Mouse (Mus musculus) MEL (cell line): Measurements from ENCODE around the gene Rell1. TPM values are rescaled to one million over a fixed set of nuclear protein-coding genes. Genes with fewer than 3 reads are reported as not detected.
A peak's percentile ranks its signal among the peaks of the same experiment; 100 is the strongest.

Experiments used
- DNase-seq: peaks from one replicate; pipeline ENCODE4 v3.0.0; 2011; ENCODE audit warnings: low read depth, low spot score
- H3K27ac ChIP-seq: 2 replicates; pipeline ENCODE4 v1.5.1; 2012; ENCODE audit warnings: low read depth, mild to moderate bottlenecking, control low read depth, low read length, moderate library complexity; ENCODE audit not compliant: control insufficient read depth
- H3K27me3 ChIP-seq, 2 experiments: fragments of 150-350 bp in 1 of 2; sonication (generic) in 1 of 2; 2 replicates each; pipeline ENCODE4 v1.6.1; 2012; ENCODE audit warnings: low read length in 2 of 2, mild to moderate bottlenecking in 2 of 2, improper control_type of control experiment in 1 of 2, moderate library complexity in 1 of 2; ENCODE audit not compliant: insufficient read depth in 2 of 2, control insufficient read depth in 1 of 2
- H3K36me3 ChIP-seq, 2 experiments: 2 replicates each; pipeline ENCODE4 v1.6.1; 2012 to 2014; ENCODE audit warnings: low read length in 2 of 2, improper control_type of control experiment in 1 of 2, inconsistent platforms in 1 of 2, mild to moderate bottlenecking in 1 of 2; ENCODE audit not compliant: insufficient read depth in 2 of 2, control insufficient read depth in 1 of 2
- H3K4me1 ChIP-seq, 2 experiments: fragments of 150-350 bp in 1 of 2; sonication (generic) in 1 of 2; 2 replicates each; pipeline ENCODE4 v1.6.1; 2012; ENCODE audit warnings: low read length in 2 of 2, improper control_type of control experiment in 1 of 2, mild to moderate bottlenecking in 1 of 2; ENCODE audit not compliant: insufficient read depth in 2 of 2, control insufficient read depth in 1 of 2
- H3K4me3 ChIP-seq, 2 experiments: fragments of 150-350 bp in 1 of 2; sonication (generic) in 1 of 2; 2 replicates each; pipeline ENCODE4 v1.5.1; 2012; ENCODE audit warnings: low read depth in 2 of 2, low read length in 2 of 2, mild to moderate bottlenecking in 2 of 2, moderate library complexity in 2 of 2, control low read depth in 1 of 2, improper control_type of control experiment in 1 of 2; ENCODE audit not compliant: control insufficient read depth in 1 of 2, insufficient read depth in 1 of 2
- H3K79me2 ChIP-seq: 2 replicates; pipeline ENCODE4 v1.6.1; 2012; ENCODE audit warnings: mild to moderate bottlenecking, low read length, moderate library complexity; ENCODE audit not compliant: control insufficient read depth, poor library complexity, insufficient read depth
- H3K9ac ChIP-seq: 2 replicates; pipeline ENCODE4 v1.6.1; 2012; ENCODE audit warnings: low read depth, mild to moderate bottlenecking, control low read depth, low read length, moderate library complexity; ENCODE audit not compliant: control insufficient read depth, poor library complexity, severe bottlenecking
- H3K9me3 ChIP-seq: fragments of 150-350 bp; sonication (generic); replicated peaks from 2 replicates; pipeline ENCODE4 v1.6.1; 2012; ENCODE audit warnings: mild to moderate bottlenecking, low read length, improper control_type of control experiment, moderate library complexity; ENCODE audit not compliant: insufficient read depth
- CTCF ChIP-seq, 3 experiments: IDR thresholded peaks in 2 of 3; conservative IDR thresholded peaks in 1 of 3; 2 replicates each; pipeline ENCODE4 v1.5.1; 2011 to 2012; ENCODE audit warnings: low read length in 3 of 3, low read depth in 2 of 3, mild to moderate bottlenecking in 2 of 3, improper control_type of control experiment in 1 of 3, inconsistent platforms in 1 of 3, mixed read lengths in 1 of 3, moderate library complexity in 1 of 3; ENCODE audit not compliant: control insufficient read depth in 1 of 3, insufficient read depth in 1 of 3, poor library complexity in 1 of 3, severe bottlenecking in 1 of 3
- EP300 ChIP-seq, 2 experiments: IDR thresholded peaks; 2 replicates each; pipeline ENCODE4 v1.6.1; 2011; ENCODE audit warnings: improper control_type of control experiment in 2 of 2, low read length in 2 of 2, low read depth in 1 of 2, mild to moderate bottlenecking in 1 of 2
- GABPA ChIP-seq: IDR thresholded peaks from 2 replicates; pipeline ENCODE4 v1.6.1; 2012; ENCODE audit warnings: low read depth, mild to moderate bottlenecking, inconsistent platforms, low read length, improper control_type of control experiment, moderate library complexity
- KAT2A ChIP-seq: conservative IDR thresholded peaks from 2 replicates; pipeline ENCODE4 v1.6.1; 2012; ENCODE audit warnings: low read depth, low read length, improper control_type of control experiment, inconsistent platforms
- MAZ ChIP-seq: IDR thresholded peaks from 2 replicates; pipeline ENCODE4 v1.6.1; 2012; ENCODE audit warnings: low read depth, mild to moderate bottlenecking, inconsistent platforms, low read length, improper control_type of control experiment
- MEF2A ChIP-seq: IDR thresholded peaks from 2 replicates; pipeline ENCODE4 v1.6.1; 2014; ENCODE audit warnings: low read depth, mild to moderate bottlenecking, inconsistent platforms, low read length, improper control_type of control experiment; ENCODE audit not compliant: poor library complexity, insufficient replicate concordance, severe bottlenecking; ENCODE audit errors: extremely low read depth
- MXI1 ChIP-seq: IDR thresholded peaks from 2 replicates; pipeline ENCODE4 v1.6.1; 2011; ENCODE audit warnings: mild to moderate bottlenecking, low read depth, low read length, improper control_type of control experiment
- MYB ChIP-seq: IDR thresholded peaks from 2 replicates; pipeline ENCODE4 v1.6.1; 2011; ENCODE audit warnings: mild to moderate bottlenecking, low read depth, low read length, improper control_type of control experiment
- POLR2A ChIP-seq, 2 experiments: IDR thresholded peaks; 2 replicates each; pipeline ENCODE4 v1.6.1; 2011 to 2012; ENCODE audit warnings: low read length in 2 of 2, mild to moderate bottlenecking in 2 of 2, control low read depth in 1 of 2, improper control_type of control experiment in 1 of 2, low read depth in 1 of 2, moderate library complexity in 1 of 2; ENCODE audit not compliant: control insufficient read depth in 1 of 2, insufficient read depth in 1 of 2, poor library complexity in 1 of 2
- POLR2AphosphoS5 ChIP-seq: IDR thresholded peaks from 2 replicates; pipeline ENCODE4 v1.6.1; 2012; ENCODE audit warnings: low read depth, borderline replicate concordance, mild to moderate bottlenecking, inconsistent platforms, low read length, moderate library complexity, mixed read lengths
- SMC3 ChIP-seq: IDR thresholded peaks from 2 replicates; pipeline ENCODE4 v1.6.1; 2011; ENCODE audit warnings: low read depth, low read length, improper control_type of control experiment
- TBP ChIP-seq: IDR thresholded peaks from 2 replicates; pipeline ENCODE4 v1.8.0; 2011; ENCODE audit warnings: low read depth, low read length, improper control_type of control experiment
- USF2 ChIP-seq, 2 experiments: IDR thresholded peaks; 2 replicates each; pipeline ENCODE4 v1.6.1; 2011 to 2012; ENCODE audit warnings: improper control_type of control experiment in 2 of 2, low read length in 2 of 2, borderline replicate concordance in 1 of 2, inconsistent platforms in 1 of 2, low read depth in 1 of 2, mild to moderate bottlenecking in 1 of 2; ENCODE audit not compliant: insufficient read depth in 1 of 2
- ZMIZ1 ChIP-seq: IDR thresholded peaks from 2 replicates; pipeline ENCODE4 v1.6.1; 2012; ENCODE audit warnings: low read depth, mild to moderate bottlenecking, inconsistent platforms, low read length, improper control_type of control experiment, moderate library complexity
- polyA plus RNA-seq, 2 experiments: library from polyadenylated mRNA; stranded (reverse) in 1 of 2; unstranded in 1 of 2; fragments of >175 nt in 1 of 2; fragments of >200 nt in 1 of 2; gene quantifications; 2 replicates each; pipeline versions ENCODE4 v1.2.1 to v1.2.4; 2012; ENCODE audit warnings: low replicate concordance in 2 of 2, low read depth in 1 of 2; ENCODE audit not compliant: insufficient read length in 2 of 2, insufficient read depth in 1 of 2, missing spikeins in 1 of 2
- total RNA-seq: library from RNA; depleted of rRNA; stranded (reverse); fragments of 300-350 nt; gene quantifications from 2 replicates; pipeline ENCODE4 v1.2.3, GENCODE M21; 2012

Rell1 gene
- total and polyA plus RNA-seq, 3 experiments: 2.2 to 5.2 TPM; not detected in 1

DNA sequence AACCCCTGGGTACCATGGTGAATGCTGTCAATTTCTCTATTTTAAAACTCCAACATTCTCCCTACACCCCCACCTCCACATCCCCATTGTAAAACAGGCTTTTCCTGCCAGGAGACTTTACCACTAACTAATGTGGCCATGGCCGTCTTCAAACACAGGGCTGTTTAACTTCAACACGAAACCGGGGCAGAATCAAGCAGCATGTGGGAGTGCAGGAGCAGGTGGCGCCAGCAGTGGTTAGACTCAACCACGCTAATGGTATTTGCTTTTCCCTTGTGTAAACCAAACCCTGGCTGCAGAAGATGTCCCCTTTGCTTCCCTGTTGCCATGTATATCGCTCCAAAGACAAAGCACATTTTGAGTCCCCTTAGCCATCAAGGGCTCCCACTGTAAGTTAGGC is 76.8 kb downstream of the Rell1 start:
- H3K9me3 ChIP-seq: no peaks in the 10 kb centered on the region

DNA sequence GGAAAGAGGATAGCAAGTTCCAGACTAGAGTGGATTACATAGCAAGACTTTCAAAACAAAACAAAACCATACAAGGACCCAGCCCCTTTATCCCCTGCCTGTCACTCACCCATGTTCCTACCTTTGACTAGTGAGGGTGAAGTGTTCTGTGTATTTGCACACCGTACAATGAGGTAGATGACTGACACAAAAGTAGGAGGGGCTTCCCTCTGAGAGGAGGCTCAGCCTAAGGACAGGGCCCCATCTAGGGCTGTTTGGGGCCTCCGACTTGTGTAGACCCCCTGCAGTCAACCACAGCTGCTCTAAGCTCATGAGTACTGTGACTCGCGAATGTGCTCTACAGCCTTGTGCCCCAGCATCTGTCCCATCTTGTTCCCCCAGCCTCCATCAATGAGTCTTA is 77.5 kb downstream of the Rell1 start:
- TF ChIP-seq EP300 (IDR thresholded peaks at IDR 0.05; ENCODE audit: low read depth in 1 of 2, low read length in 2 of 2) (no peak), MEF2A (no peak), MXI1 (no peak), POLR2AphosphoS5 (no peak), USF2 (IDR thresholded peaks at IDR 0.05; ENCODE audit: borderline replicate concordance in 1 of 2, insufficient read depth in 1 of 2, low read depth in 1 of 2, low read length in 2 of 2) (no peak), MYB (no peak), TBP (no peak), POLR2A (IDR thresholded peaks at IDR 0.05; ENCODE audit: control insufficient read depth in 1 of 2, insufficient read depth in 1 of 2, low read depth in 1 of 2, low read length in 2 of 2, poor library complexity in 1 of 2) (no peak)
- no peaks in the 10 kb centered on the region for H3K4me1 ChIP-seq
- H3K79me2 ChIP-seq: no peaks in the 10 kb centered on the region
- H3K27me3 ChIP-seq: no peaks in the 10 kb centered on the region
- no peak overlapping the region for H3K27ac ChIP-seq
- no peak for DNase-seq
- no peak overlapping the region for H3K4me3 ChIP-seq
- H3K9me3 ChIP-seq: no peaks in the 10 kb centered on the region
- H3K9ac ChIP-seq: no peak overlapping the region
- H3K36me3 ChIP-seq: peaks cover 0 to 1% of the 10 kb centered on the region in 2 experiments; a peak in 2 of 4 replicates

More for the DNA sequence above, 76.8 kb downstream of the Rell1 start:
- TF ChIP-seq KAT2A (no peak), ZMIZ1 (no peak), POLR2AphosphoS5 (no peak), MEF2A (no peak), SMC3 (no peak), TBP (no peak)
- peaks cover 0 to 3% of the 10 kb centered on the region in 2 experiments; a peak in 1 of 4 replicates for H3K4me1 ChIP-seq
- no peak overlapping the region for H3K4me3 ChIP-seq
- H3K79me2 ChIP-seq: no peaks in the 10 kb centered on the region
- H3K9ac ChIP-seq: no peak overlapping the region
- H3K36me3 ChIP-seq: peaks cover 0 to 3% of the 10 kb centered on the region in 2 experiments; a peak in 2 of 4 replicates
- no peak overlapping the region for H3K27ac ChIP-seq
- no peak for DNase-seq
- H3K27me3 ChIP-seq: no peaks in the 10 kb centered on the region

DNA sequence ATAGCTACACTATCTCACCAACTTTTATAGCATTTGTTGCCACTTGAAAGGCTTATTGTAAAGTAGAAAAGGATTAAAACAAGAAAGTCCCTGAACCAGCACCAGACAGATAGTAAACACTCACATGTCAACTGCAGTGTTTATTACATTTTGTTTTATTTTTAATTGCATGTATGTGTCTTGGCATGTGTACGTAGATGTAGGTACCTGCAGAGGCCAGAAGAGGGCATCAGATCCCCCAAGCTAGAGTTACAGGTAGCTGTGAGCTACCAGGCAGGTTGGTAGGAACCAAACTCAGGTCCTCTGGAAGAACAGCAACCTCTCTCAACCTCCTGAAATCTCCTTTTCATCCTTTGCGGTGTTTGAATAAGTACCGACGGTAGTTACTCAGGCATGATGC is 81.6 kb downstream of the Rell1 start:
- Histone ChIP-seq H3K4me1 (no peaks in the 10 kb centered on the region), H3K27me3 (peaks cover 0 to 2% of the 10 kb centered on the region in 2 experiments; a peak in 1 of 4 replicates)
- TF ChIP-seq MAZ (no peak), GABPA (no peak), CTCF (IDR thresholded peaks at IDR 0.05 in 2 of 3, conservative IDR thresholded peaks at IDR 0.05 in 1 of 3; ENCODE audit: control insufficient read depth in 1 of 3, insufficient read depth in 1 of 3, low read depth in 2 of 3, low read length in 3 of 3, poor library complexity in 1 of 3, severe bottlenecking in 1 of 3) (peak in 2 of 3 experiments; percentile 29 to 51; a peak in 5 of 6 replicates)
- TF ChIP-seq, all 39 proteins: peak for 1
- Histone ChIP-seq H3K27ac (no peak overlapping the region), H3K9me3 (no peaks in the 10 kb centered on the region), H3K79me2 (no peaks in the 10 kb centered on the region), H3K36me3 (no peaks in the 10 kb centered on the region), H3K9ac (no peak overlapping the region), H3K4me3 (no peak overlapping the region)
- peak; percentile 45 for DNase-seq
